Mouse (Mus musculus) testis, adult 2 months (tissue): ENCODE measurements at regions not wholly inside any gene's neighbourhood (a gene's known extent, or its start where the extent isn't known, plus 50 kb on each side); places are given as distances from the start of the nearest gene placed in this dataset.
"Not testable (repeated sequence)": the region's sequence is repeated elsewhere in the genome, so short reads cannot be mapped to it uniquely, and the experiment has no call there.

Experiments
- H3K27ac ChIP-seq: fragments of 200-500 bp; 2 replicates; pipeline ENCODE4 v1.5.1; 2012; ENCODE audit warnings: low read depth, low read length; ENCODE audit not compliant: control insufficient read depth, insufficient read depth
- H3K27me3 ChIP-seq: fragments of 200-500 bp; 2 replicates; pipeline ENCODE4 v1.6.1; 2012; ENCODE audit warnings: mild to moderate bottlenecking, low read length, moderate library complexity; ENCODE audit not compliant: control insufficient read depth, insufficient read depth
- H3K36me3 ChIP-seq: fragments of 200-500 bp; 2 replicates; pipeline ENCODE4 v1.6.1; 2012; ENCODE audit warnings: mild to moderate bottlenecking, low read length; ENCODE audit not compliant: control insufficient read depth, insufficient read depth
- H3K4me1 ChIP-seq: fragments of 200-500 bp; 2 replicates; pipeline ENCODE4 v1.6.1; 2012; ENCODE audit warnings: low read length; ENCODE audit not compliant: control insufficient read depth, insufficient read depth
- H3K4me3 ChIP-seq: fragments of 200-500 bp; 2 replicates; pipeline ENCODE4 v1.5.1; 2012; ENCODE audit warnings: low read depth, mild to moderate bottlenecking, low read length, moderate library complexity, mixed read lengths; ENCODE audit not compliant: control insufficient read depth
- CTCF ChIP-seq: fragments of 200-500 bp; IDR thresholded peaks from 2 replicates; pipeline ENCODE4 v1.5.1; 2012; ENCODE audit warnings: low read depth, mild to moderate bottlenecking, inconsistent platforms, low read length, moderate library complexity; ENCODE audit not compliant: control insufficient read depth, insufficient read depth, insufficient replicate concordance
- POLR2A ChIP-seq: fragments of 200-500 bp; IDR thresholded peaks from 2 replicates; pipeline ENCODE4 v1.6.1; 2012; ENCODE audit warnings: low read depth, mild to moderate bottlenecking, inconsistent platforms, low read length, moderate library complexity; ENCODE audit not compliant: control insufficient read depth

DNA sequence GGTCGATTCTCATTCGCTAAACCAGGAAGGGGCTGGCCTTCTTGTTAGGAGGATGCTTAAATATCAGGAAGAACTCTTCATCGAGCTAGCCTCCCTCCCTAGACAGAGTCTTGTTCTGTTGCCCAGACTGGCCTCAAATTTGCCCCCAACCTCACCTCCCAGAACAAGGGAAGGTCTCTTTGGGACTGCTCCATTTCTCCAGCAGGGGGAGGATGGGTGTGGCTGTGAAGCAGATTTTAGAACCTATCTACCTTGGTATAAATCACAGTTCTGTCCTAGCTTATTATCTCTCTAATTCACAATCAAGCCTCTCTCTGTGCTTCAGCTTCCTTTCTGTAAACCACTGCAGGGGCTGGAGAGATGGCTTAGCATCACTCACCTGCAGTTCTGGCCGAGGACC, 75.1 kb downstream of the Dmrta2 start:
- Histone ChIP-seq H3K27ac (no peak overlapping the region), H3K4me3 (no peak overlapping the region), H3K36me3 (no peaks in the 10 kb centered on the region), H3K27me3 (no peaks in the 10 kb centered on the region), H3K4me1 (peaks cover 6% of the 10 kb centered on the region)
- TF ChIP-seq POLR2A (no peak), CTCF (no peak)

DNA sequence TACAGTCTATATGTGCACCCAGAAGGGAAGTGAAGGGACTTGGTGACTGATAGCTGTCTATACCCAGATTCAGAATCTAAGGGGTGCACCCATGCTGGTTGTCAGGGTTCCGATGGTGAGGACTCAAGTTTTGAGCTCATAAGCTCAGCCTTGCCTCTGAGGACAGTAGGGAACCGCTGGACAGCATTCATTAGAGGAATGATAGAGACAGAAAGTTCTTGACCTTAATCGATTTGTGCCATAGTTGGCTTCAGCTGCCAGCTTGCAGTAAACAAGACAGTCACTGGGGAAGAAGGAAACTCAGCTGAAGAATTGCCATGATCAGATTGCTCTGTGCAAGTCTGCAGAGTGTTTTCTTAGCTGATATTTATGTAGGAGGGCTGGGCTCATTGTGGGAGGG, 96.0 kb downstream of the Dmrta2 start:
- Histone ChIP-seq H3K4me3 (no peak overlapping the region), H3K27me3 (no peaks in the 10 kb centered on the region), H3K36me3 (no peaks in the 10 kb centered on the region), H3K4me1 (no peaks in the 10 kb centered on the region), H3K27ac (no peak overlapping the region)
- TF ChIP-seq POLR2A (no peak), CTCF (no peak)

DNA sequence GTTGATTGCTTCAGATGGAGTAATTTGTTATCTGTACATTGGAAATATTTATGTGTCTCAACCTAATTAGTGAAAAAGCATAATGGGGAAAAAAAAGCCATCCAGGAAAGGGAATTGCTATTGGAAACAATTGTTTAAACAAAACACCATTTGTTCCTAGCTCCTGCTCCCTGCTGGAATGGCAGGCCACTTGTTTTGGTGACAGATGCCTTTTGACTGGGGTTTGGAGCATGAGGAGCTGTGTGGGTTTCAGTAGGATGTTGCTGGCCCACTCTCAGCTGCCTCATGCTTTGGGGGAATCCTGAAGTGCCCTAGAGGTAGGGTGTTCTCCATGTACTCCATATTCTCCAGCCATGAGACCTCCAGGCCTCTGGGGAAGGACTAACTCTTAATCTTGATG, 105.5 kb downstream of the Dmrta2 start:
- no peak overlapping the region for H3K27ac ChIP-seq
- H3K27me3 ChIP-seq = no peaks in the 10 kb centered on the region
- no peaks in the 10 kb centered on the region for H3K4me1 ChIP-seq
- no peak overlapping the region for H3K4me3 ChIP-seq
- H3K36me3 ChIP-seq = no peaks in the 10 kb centered on the region
- TF ChIP-seq POLR2A = no peak
- no peak for TF ChIP-seq CTCF

GRCm38 (mm10) chr4:110087570-110088247, 109.9 kb downstream of the Dmrta2 start:
- no peaks in the 10 kb centered on the region for H3K27me3 ChIP-seq
- TF ChIP-seq POLR2A (no peak), CTCF (0 out of 2 replicates have a peak, but pooled peaks have one; percentile 2)

DNA sequence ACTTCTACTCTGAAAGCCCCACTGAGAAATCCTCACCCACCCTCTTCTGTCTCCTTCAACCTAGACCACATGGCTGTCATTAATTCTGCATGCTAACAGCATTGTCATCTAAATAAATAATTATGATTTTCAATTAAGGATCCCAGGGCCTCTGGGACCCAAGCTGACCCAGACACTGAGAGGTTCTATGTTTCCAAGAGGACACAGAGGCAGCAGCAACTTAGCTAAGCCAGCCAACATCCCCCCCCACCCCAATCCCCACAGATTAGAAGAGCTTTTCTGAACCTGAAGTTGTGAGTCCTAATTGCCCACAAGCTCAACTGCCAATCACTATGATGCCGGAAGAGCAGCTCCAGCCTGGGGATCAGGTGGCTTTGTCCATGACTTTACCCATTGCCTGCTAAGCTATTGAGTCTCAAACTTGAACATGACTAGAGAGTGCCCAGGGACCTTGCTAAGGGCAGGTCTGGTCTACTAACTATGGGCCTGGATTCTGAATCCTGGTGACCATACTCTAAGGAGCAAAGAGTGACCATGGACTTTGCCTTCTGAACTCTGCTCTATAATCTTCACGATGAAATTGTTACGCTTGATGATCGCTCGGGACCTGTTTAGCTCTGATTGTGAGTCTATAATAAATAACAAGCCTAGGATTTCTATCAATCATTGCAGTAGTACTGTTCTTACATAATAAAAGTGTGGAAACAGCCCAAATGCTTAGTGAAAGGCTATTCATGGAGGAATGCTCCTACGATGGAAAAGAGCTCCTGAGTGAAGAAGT, 115.4 kb downstream of the Dmrta2 start:
- no peaks in the 10 kb centered on the region for H3K36me3 ChIP-seq
- no peaks in the 10 kb centered on the region for H3K27me3 ChIP-seq
- TF ChIP-seq POLR2A (no peak), CTCF (no peak)
- no peak overlapping the region for H3K4me3 ChIP-seq
- no peak overlapping the region for H3K27ac ChIP-seq
- no peaks in the 10 kb centered on the region for H3K4me1 ChIP-seq

More at GRCm38 (mm10) chr4:110087570-110088247, 109.9 kb downstream of the Dmrta2 start:
- Histone ChIP-seq H3K36me3 (no peaks in the 10 kb centered on the region), H3K27ac (no peak overlapping the region), H3K4me1 (no peaks in the 10 kb centered on the region), H3K4me3 (no peak overlapping the region)

DNA sequence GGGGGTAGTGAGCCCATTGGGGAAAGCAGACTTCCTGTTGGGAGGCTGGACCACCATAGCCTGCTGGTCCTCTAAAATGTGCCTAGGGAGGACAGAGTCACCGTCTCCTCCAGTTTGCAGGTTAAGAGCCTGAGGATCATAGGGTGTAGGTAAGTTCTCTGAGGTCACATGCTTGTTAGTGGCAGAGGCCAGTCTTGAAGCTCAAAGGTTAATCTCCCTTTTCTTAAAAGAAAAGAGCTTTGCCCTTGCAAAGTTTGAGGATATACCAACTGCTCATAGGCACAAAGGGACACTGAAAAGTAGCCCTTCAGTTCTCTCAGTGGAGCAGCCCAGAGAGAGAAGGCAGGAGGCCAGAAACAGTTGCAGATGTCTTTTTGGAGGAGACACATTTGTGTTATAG, 116.7 kb downstream of the Dmrta2 start:
- no peaks in the 10 kb centered on the region for H3K4me1 ChIP-seq
- no peak overlapping the region for H3K4me3 ChIP-seq
- no peaks in the 10 kb centered on the region for H3K27me3 ChIP-seq
- H3K27ac ChIP-seq = no peak overlapping the region
- TF ChIP-seq CTCF = no peak
- TF ChIP-seq POLR2A = no peak
- H3K36me3 ChIP-seq = no peaks in the 10 kb centered on the region

GRCm38 (mm10) chr4:110095760-110096593, 118.1 kb downstream of the Dmrta2 start:
- Histone ChIP-seq H3K4me3 (no peak overlapping the region), H3K36me3 (no peaks in the 10 kb centered on the region), H3K27ac (no peak overlapping the region), H3K4me1 (no peaks in the 10 kb centered on the region), H3K27me3 (no peaks in the 10 kb centered on the region)
- TF ChIP-seq CTCF (no peak), POLR2A (no peak)

GRCm38 (mm10) chr4:110104119-110104518, 126.3 kb downstream of the Dmrta2 start:
- not testable (repeated sequence) for H3K36me3 ChIP-seq, H3K27ac ChIP-seq, H3K4me1 ChIP-seq, H3K4me3 ChIP-seq, H3K27me3 ChIP-seq
